Mouse (Mus musculus) left cerebral cortex, adult 9 months (tissue): Measurements from ENCODE around the gene Nomo1.

Experiments used
- DNase-seq, 2 experiments: peaks; one replicate each; pipeline ENCODE4 v3.0.0; 2022; ENCODE audit warnings: low spot score in 2 of 2

Nomo1 gene

DNA sequence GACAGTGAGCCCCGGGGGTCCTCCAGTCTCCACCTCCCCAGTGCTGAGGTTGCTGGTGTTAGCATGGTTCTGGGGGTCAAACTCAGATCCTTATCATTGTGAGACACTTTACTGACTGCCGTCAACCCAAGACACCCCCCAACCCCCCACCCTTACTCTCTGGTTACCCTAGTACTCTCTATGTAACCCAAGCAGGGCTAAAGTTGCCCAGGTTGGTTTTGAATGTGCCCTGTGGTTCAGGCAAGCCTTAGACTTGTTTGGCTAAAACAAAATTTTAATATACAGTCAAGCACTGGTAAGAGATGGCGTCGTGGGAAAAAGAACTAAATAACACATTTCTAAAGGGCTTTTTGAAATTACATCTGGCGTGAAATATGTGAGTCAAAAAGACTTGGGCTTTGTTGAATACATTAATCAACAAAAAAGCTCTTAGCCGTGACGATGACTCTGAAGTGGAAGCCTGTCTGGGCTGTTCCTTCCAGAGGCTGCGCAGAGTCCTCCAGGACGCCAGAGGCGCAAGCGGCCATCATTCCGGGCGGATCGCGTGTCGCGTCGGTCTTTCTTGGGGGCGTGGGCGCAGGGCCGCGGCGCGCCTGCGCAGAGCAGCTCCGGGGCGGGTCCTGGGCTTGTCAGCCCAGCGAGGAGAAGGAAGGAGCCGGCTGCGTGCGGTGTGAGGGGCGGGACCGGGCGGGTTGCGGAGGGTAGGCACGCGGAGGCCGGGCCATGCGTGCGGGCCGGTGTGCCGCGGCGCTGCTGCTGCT is at the start of gene Nomo1:
TSS of gene Nomo1 (plus strand) at position 590 of the 761 bp plus-strand sequence.
- DNase-seq = peak; percentile 83 to 96

- DNase-seq = no peak
Observed at GRCm38 (mm10) chr7:45986893-45987292, 46.6 kb upstream of the Nomo1 start.

DNA sequence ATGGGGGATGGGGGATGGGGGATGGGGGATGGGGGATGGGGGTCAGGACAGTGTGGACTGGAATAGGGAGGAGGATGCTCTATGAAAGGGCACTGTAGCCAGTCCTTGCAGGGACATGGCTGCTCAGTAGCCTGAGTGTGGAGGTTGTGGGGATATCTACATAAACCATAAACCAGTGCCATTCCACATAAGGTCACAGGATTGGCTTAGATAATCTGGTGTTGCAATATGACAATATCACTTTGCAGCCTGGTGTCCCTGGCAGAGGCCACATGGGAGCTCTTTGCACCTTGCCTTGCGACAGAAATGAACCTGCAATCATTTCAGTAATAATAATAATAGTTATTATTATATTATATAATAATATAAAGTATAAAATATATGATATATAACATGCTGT is 45.2 kb upstream of the Nomo1 start:
- DNase-seq = no peak

DNA sequence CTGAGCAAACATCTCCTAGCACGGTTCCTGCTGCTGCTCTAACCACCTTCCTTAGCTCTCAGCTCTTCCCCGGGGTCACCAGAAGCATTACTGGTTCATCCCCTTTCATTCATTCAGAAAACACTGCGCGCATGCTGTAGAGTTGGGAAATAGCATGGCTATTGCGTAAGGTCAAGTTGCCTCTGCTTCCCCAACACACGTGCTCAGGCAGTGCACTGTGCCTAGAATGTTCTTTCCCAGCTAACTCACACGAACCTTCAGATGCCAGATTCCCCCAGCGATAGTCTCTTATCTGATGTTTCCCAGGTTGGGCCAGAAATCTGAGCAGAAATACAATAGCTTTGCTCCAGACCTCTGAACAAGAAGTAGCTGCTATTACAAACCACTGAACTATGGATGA is 41.0 kb upstream of the Nomo1 start:
- no peak for DNase-seq

DNA sequence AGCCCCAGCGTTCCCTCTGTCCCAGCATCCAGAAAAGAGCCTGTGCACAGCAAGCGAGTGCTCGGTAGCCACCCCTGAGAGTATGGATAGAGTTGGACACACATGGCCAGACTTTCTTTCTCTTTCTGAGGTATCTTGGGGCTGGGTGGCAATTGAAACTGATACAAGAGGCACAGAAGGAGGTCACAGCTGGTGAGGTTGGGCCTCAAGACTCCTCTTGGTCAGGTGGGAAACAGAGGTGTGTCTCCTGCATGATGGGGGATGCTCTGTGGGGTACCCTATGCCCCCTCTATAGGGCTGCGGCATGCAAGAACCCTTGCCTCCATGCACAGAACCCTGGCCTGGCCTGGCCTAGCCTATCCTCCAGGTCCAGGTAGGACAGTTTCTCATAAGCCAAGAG is 32.9 kb upstream of the Nomo1 start:
- DNase-seq = no peak

DNA sequence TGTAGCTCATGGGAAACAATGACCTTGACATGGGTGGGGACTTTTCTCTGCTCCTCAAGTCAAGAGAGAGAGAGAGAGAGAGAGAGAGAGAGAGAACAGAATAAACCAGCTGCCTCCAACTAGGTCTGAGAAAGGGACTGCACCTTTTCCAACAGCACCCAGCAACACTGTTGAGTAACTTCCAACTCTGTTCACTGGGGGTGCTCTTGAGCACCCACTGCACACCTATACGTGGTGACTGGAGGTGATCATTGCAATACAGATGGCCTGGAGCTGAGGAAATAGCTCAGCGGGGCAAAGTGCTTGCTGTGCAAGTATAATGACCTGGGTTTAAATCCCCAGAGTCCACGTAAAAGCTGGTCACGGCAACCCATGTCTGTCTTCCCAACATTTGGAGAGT is 30.8 kb upstream of the Nomo1 start:
- no peak for DNase-seq

DNA sequence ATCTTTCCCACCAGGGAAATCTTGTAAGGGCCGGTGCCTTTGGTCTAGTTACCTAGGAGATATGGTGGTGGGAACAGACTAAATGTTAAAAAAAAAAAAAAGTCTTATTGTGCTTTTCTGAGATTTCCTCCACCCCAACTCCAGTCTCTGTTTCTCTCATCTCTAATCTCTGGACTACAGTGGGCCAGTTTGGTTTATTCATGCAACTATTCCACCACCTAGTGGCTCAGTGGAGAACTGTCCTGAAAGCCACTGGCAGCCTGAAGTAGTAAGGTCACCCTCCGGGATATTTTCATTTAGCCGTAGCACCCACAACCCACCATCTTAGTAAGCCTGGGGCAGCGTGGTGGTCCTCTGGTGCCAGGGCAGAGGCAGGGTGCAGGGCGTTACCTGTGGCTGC is 23.9 kb upstream of the Nomo1 start:
- peak in 1 of 2 experiments; percentile 84 for DNase-seq

DNA sequence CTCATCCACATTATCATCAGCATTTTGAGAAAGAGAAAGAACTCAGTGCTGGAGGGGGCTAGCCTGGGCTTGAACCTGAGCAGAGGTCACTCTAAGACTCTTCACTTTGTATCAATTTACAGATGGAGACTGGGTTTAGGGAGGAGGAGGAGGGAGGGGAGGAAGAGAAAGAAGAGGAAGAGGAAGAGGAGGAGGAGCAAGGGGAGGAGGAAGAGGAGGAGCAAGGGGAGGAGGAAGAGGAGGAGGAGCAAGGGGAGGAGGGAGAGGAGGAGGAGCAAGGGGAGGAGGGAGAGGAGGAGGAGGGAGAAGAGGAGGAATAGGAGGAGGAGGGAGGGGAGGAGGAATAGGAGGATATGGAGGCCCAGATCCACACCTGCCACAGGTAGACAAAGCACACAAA is 21.4 kb upstream of the Nomo1 start:
- DNase-seq = no peak

- peak in 1 of 2 experiments; percentile 50 for DNase-seq
Observed at GRCm38 (mm10) chr7:46013266-46014010, 20.1 kb upstream of the Nomo1 start.

GRCm38 (mm10) chr7:46019594-46019993 is 13.9 kb upstream of the Nomo1 start:
- no peak for DNase-seq

DNA sequence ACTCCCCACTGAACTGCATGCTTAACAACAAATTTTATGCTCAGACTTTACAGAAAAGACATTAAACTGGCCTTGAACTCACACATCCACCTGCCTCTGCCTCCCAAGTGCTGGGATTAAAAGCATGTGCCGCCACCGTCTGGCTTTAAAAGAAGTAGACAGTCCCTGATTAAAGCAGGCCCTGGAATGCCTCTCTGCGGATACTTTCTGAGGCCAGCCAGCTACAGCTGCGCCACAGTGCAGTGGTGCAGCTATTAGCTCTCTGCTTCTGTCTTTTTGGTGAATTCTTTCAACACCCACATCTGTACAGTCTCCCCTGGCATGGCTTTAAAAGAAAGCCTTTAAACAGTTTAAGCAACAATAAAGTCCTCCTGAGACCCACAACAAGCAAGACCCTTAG is 11.5 kb upstream of the Nomo1 start:
- DNase-seq = no peak

DNA sequence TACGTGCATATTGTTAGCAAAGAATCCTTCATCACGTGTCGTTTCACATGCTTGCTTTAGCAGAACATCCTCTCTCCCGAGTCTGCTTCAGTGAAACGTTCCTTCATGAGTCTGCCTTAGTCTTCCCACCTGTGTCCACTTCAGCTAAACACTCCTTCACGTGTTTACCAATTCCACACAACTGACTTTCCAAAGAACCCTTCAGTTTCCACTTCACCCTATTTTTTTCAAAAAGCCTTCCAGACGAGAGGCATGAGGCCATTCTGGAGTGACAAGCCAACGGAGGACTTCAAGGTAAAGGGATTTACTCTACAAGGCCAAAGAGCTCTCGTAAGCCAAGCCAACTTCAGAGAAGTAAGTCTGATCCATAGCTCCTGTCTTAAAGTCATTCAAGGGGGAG is 8.1 kb upstream of the Nomo1 start:
- DNase-seq = no peak

DNA sequence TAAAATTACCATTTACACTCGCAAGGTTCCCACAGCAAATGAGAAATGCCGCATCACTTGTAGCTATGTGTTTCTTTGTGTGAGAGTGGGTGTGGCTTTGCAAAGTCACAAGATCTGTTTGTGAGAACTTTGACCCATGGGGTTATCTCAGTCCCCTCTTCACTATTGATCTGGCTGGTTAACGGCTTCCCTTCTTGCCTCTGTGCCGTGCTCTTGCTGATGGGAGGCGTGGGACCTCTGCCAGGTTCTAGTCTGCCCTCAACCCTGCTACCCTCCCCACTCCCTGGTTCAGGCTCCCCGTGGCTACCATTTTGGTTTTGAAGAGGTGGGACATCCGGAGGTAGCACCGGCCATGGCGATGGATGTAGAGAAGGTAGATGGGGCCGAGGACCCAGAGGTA is 4.8 kb upstream of the Nomo1 start:
- no peak for DNase-seq

DNA sequence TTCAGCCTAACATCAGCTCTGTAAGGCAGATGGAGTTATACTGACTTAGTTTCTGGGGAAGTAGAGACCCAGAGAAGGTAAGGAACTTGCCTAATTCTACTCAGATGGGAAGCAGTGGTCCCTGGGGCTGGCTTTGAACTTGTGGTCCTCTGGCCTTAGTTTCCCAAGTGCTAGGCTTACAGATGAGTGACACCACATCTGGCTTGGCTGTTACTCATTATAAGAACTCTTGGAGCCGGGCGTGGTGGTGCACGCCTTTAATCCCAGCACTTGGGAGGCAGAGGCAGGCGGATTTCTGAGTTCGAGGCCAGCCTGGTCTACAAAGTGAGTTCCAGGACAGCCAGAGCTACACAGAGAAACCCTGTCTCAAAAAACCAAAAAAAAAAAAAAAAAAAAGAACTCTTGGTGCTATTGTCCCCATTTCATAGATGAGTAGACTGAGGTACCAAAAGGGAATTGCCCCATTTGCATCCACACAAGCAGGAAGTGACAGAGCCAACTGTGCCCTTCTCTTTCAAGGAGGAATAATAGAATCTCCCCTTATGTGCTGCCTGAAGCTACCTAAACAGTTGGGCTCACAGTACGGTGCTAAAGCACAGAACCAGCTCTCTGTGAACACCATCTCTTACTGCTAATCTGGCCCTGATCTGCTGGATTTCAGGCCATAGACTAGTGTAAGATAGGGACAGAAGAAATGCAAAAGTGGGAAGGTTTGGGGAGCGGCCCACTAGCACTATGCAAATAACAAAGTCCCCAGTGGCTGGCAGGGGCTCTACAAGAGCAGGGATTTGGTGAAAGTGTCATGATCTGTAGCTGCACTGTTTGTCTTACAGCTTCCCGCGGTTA is 4.0 kb upstream of the Nomo1 start:
- DNase-seq = no peak

DNA sequence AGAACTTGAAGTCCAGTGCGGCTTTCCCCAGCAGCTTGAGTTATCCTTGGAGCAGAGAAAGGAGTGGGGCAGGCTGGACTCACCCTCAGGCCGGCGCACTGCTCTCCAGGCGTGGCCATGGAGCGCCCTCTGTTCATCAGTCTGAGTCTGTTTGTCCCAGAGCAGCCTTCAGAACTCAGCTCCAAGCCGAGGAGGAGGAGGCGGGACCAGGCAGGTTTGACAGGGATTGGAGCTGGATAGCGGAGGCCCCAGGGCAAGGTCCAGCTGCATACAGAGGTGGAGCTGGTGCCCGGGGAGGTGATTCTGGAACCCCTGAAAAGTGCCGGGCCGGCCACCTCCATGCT is 3.4 kb upstream of the Nomo1 start, which contains the start of gene Abcc6:
TSS of gene Abcc6 (minus strand) at position 158 of the 344 bp plus-strand sequence.
- no peak for DNase-seq

DNA sequence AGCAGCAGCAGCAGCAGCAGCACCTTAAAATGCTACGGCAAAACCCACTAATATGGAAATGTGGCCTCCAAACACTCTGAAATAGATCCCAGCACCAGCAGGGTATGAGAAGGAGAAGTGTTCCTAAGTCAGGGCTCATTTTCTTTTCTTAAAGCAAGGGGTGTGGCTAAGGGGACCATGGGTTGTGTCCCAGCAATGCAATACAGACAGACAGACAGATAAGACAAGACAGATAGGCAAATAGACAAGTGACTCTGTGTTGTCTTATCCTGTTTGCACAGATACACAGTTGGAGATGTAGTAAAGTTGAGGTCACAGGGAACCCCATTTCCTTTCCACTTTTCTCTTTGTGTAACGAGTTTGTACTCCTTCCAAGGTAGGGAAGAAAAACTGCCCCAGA is 2.4 kb upstream of the Nomo1 start:
- DNase-seq = no peak

GRCm38 (mm10) chr7:46033870-46034337 is 406 bp downstream of the Nomo1 start:
- no peak for DNase-seq

DNA sequence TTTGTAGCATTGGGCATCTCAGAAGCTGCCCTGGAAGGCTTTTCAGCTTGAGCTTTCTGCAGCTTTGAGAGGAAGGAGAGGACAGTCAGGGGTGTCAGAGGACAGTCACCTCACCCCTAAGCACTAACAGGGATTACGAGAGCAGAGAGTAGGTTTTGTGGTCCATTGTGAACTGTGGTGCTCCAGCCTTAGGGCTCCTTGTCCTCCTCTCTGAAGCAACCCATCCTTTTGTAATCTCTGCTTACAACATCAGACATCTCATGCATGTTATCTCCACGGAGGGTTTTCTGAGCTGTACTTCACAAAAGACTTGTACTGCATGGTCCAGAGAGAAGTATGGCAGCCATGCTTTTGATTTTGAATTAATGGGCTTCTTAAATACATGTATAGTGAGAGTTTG is 1.5 kb downstream of the Nomo1 start:
- no peak for DNase-seq

DNA sequence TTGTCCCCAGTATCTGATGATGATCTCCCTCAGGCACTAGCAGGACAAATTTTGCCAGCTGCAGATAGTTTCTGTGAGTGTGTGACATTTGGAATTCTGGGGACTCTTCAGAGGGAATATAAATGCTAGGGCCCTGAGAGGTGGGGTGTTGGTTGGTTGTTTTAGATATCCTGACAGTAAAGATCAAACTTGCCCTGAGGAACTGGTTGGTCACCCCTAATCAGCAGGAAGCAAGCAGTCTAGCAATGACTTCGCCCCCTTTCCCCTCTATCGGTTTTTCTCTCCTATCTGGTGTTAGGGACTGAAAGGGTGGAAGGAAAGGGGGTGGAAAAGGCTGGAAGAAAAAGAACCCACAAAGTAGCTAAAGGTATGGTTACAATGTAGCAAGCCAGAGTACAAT is 2.0 kb downstream of the Nomo1 start:
- no peak for DNase-seq

- DNase-seq = no peak
Observed at GRCm38 (mm10) chr7:46037433-46037832, 3.9 kb downstream of the Nomo1 start.

DNA sequence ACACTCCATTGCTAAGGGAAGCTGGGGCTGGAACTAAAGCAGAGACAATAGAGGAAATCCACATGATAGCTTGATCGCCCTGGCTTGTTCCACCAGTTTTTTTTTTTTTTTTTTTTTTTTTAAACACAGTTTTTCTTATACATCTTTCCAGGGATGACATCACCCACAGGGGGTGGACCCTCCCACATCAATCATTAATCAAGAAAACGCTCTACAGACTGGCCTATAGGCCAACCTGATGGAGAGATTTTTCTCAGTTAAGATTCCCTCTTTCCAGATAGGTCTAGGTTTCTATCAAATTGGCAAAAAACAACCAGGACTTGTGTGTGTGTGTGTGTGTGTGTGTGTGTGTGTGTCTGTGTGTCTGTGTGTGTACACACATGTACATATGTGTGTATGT is 6.4 kb downstream of the Nomo1 start:
- no peak for DNase-seq

DNA sequence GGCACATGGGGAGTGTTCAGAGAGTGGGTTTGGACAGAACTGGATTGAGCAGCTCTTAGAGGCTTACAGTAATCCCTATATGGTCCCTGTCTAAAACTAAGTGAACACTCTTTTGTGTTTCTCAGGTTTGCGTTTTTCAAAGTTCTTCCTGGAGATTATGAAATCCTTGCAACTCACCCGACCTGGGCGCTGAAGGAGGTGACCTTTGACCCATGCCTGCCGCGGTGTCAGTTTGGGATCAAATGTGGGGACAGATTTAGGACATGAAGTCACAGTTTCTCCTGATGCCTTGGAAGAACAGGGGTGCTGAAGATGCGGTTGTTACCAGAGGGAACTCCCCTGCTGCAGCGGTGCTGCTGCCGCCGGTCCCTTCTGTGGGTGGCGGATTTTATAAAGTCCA is 10.6 kb downstream of the Nomo1 start:
- no peak for DNase-seq
